Mouse (Mus musculus) embryonic fibroblast, embryonic 13.5 days (primary cell): ENCODE results near the gene Pdss2.

Source experiments
- CTCF ChIP-seq: IDR thresholded peaks from 2 replicates; pipeline ENCODE4 v1.5.1; 2011; ENCODE audit warnings: mild to moderate bottlenecking, control low read depth, low read length, moderate library complexity, borderline replicate concordance; ENCODE audit not compliant: insufficient read depth
- POLR2A ChIP-seq: IDR thresholded peaks from 2 replicates; pipeline ENCODE4 v1.6.1; 2011; ENCODE audit warnings: low read depth, mild to moderate bottlenecking, control low read depth, low read length, moderate library complexity

DNA sequence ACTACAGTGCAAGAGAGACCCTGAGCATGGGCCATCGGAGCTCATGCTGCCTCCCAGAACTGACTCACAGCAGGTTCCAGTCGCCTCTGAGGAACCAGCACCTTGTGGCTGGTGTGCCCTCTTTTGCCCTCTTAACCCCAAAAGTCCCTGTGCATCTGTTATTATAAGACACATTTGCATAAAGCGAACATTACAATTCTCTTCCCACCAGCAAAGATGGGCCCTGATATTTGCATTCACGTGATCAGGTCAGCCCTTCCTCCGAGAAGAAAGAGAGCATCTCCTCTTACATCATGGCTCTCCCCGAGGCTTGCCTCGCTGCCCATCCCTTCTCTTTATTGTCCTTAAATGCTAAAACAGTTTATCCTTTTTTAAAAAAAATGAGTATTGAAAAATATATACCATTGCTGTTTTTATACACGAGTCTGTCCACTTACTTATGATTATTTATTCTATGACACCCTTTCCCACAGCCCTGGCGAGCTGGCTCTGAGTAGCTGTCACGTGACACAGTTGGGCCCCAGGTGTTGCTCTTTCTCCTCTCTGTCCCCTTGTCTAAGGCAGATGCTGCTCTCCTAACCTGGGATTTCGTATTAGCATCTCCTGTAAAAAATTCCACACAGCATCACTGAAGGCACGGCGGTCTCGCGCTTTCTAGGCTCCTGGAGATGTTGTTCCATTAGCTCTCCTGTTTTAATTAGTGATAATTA, 200.9 kb downstream of the Pdss2 start:
- TF ChIP-seq POLR2A (no peak), CTCF (no peak)
